Mouse (Mus musculus) thymus, adult 2 months (tissue): ENCODE results near the gene Gm9999.

Experiments used
- CTCF ChIP-seq: fragments of 200-500 bp; IDR thresholded peaks from 2 replicates; pipeline ENCODE4 v1.5.1; 2012; ENCODE audit warnings: mild to moderate bottlenecking, control low read depth, low read length, moderate library complexity, borderline replicate concordance; ENCODE audit not compliant: control insufficient read depth, poor library complexity, insufficient read depth; ENCODE audit errors: extremely low read depth
- POLR2A ChIP-seq: fragments of 200-500 bp; IDR thresholded peaks from 2 replicates; pipeline ENCODE4 v1.6.1; 2012; ENCODE audit warnings: mild to moderate bottlenecking, low read length, control low read depth, moderate library complexity; ENCODE audit not compliant: control insufficient read depth, poor library complexity, insufficient read depth; ENCODE audit errors: extremely low read depth

- TF ChIP-seq POLR2A: no peak
- no peak for TF ChIP-seq CTCF
These were observed 13.6 kb downstream of the Gm9999 start for GRCm38 (mm10) chr7:46997008-46997407.
